Mouse (Mus musculus) liver, embryonic 14 days (tissue): Measurements from ENCODE around the gene Gmcl1. TPM values are rescaled to one million over a fixed set of nuclear protein-coding genes. Genes with fewer than 3 reads are reported as not detected.

ENCODE experiments used
- polyA plus RNA-seq: library from polyadenylated mRNA; depleted of rRNA; stranded (reverse); fragments of >200 nt; gene quantifications from 2 replicates; pipeline ENCODE4 v1.2.3, GENCODE M21; 2012; rRNA removed

Gmcl1 gene
- polyA plus RNA-seq, result 4.9 and 5.4 TPM in 2 replicates

DNA sequence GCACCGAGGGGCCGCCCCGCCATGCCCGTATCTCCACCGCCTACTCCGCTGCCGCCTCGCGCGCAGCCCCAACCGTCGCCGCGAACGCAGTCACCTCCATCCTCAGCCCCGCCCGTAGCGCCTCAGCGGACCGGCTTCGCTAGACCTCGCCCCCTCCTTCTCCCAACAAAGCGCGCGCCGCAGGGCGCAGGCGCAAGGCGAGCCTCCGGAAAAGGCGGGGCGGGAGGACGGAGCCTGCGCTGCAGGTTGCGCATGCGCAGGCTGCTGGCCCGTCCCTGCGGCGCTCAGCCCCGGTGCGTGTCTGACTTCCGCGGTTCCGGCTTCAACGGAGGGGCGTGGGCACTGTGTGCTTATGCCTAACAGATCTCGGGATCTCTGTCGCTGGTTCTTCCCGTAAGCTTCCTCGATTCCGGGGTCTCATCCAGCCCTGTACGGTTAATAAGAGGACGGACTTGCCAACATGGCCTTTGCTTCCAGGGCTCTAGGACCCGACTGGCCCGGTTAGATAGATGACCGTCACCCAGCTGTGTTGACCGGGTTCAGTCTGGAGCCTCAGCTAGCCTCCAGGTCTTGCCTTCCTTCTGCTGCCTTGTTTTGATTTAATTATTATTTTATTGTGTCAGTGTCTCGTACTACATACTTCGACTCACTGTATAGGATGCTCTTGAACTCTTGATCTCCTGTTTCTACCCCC lies at the start of gene Gmcl1:
Gene Gmcl1 (minus strand): TSS at position 201 of the 694 bp plus-strand sequence.

DNA sequence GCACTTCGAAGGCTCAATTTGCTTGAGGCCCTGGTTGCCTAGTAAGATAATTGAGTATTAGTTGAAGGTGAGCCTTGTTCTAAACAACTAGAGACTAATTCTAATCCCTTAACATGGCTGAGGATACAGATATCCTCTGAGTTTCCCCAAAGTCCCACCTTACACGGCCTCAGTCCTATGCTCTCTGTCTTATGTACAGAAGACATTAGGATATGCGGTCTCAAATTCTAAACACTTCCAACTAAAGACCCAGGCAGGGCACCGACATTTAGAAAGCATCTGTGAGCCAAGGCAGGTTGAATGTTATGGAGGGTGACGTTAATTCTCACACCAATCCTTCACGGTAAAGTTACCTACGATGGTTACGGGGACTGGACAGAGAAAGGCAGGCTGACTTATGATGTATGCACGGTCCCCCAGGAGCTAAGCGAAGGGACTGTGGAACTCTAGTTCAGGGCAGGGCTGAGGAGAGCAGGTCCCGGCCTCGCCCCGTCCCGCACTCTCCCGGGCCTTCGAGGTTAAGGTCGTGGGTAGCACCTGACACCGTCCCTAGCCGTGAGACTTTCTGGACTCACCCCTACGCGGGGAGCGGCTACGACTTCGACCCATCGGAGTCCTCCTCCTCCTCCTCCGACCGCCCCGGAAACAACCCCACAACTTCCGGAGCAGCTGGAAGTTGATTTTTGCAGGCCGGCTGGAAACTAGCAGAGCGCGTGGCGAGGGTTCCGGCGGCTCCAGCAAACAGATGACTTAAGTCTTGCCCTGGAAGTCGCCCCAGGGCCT lies 49.1 kb downstream of the Gmcl1 start, which contains the start of gene Snrnp27:
Gene Snrnp27 (minus strand): TSS at position 651 of the 783 bp plus-strand sequence.

GRCm38 (mm10) chr6:86668580-86669239 lies 64.5 kb downstream of the Gmcl1 start, which contains the start of gene Mxd1:
Gene Mxd1 (minus strand): TSS chr6:86669161.

Other genes with a start within 250 kb of the Gmcl1 start
- 112 and 145 TPM in 2 replicates for gene Pcbp1, start 207.1 kb downstream of the Gmcl1 start, polyA plus RNA-seq
- gene Asprv1, start 105.2 kb downstream of the Gmcl1 start, polyA plus RNA-seq, result 0.37 and 0.38 TPM in 2 replicates
- gene Mxd1, start 64.2 kb downstream of the Gmcl1 start, polyA plus RNA-seq, result 16.3 and 20.2 TPM in 2 replicates
- 29.8 and 30.0 TPM in 2 replicates for gene Snrnp27, start 48.9 kb downstream of the Gmcl1 start, polyA plus RNA-seq
- gene Anxa4, start 60.2 kb upstream of the Gmcl1 start, polyA plus RNA-seq, result 15.2 and 18.2 TPM in 2 replicates
- 2.1 and 2.8 TPM in 2 replicates for gene Aak1, start 116.1 kb upstream of the Gmcl1 start, polyA plus RNA-seq